25 mouse cellular contexts compared by ENCODE assay signal in genomic region chr5:23444411-23444810, GRCm38 (mm10). TPM values are rescaled to one million over a fixed set of nuclear protein-coding genes. Genes with fewer than 3 reads are reported as not detected.
DNase-seq lines count a peak whose midpoint lies in the region; ATAC-seq and TF ChIP-seq lines count a peak whose summit lies in the region.
"Had no signal": no experiment of that assay in that cellular context is flagged by ENCODE, and none has a peak within 500 bp of the region (broad histone marks: within the 10 kb centered on the region; RNA-seq: fewer than 3 reads in every experiment).

No protein-coding gene starts in this region.

- TF ChIP-seq EP300 in heart, adult 2 months (IDR thresholded peaks at IDR 0.05; ENCODE audit: insufficient read depth, low read depth, low read length) = no peak
- 0 out of 2 replicates have a peak, but pooled peaks have one; percentile 9 for TF ChIP-seq EP300 in liver, embryonic 14.5 days (IDR thresholded peaks at IDR 0.05; ENCODE audit: low read depth)

- WGBS in heart, embryonic 16.5 days = 31% methylated on average over 4 of the region's 4 CpGs
- WGBS in heart, adult 2 months = 18% methylated on average over 4 of the region's 4 CpGs
- 26% methylated on average over 4 of the region's 4 CpGs for WGBS in liver, embryonic 14.5 days (ENCODE audit: insufficient replicate concordance)

- H3K4me2 ChIP-seq in heart, embryonic 16.5 days (ENCODE audit: low read depth, low read length) = peak overlapping the region; percentile 2; the same call in 1 of the 2 replicates
- peak overlapping the region; percentile 29 for H3K4me2 ChIP-seq in liver, embryonic 14.5 days (ENCODE audit: low read depth)
- H3K4me2 ChIP-seq: hindbrain, embryonic 14.5 days; limb, embryonic 12.5 days; lung, embryonic 14.5 days; midbrain, embryonic 15.5 days; neural tube, embryonic 13.5 days had no signal

- ATAC-seq in heart, embryonic 16.5 days (replicated peaks; ENCODE audit: extremely low read depth, insufficient read depth, low FRiP score) = no peak
- peak; percentile 48; the same call in 1 of the 2 replicates for ATAC-seq in liver, embryonic 14.5 days (ENCODE audit: insufficient read depth)
- ATAC-seq: midbrain, embryonic 15.5 days had no signal

- intact Hi-C loops in heart, adult 2 months (cut with DNase I) = no loop called here

- no peak for TF ChIP-seq POLR2A in heart, adult 2 months (IDR thresholded peaks at IDR 0.05; ENCODE audit: insufficient read depth, low read depth, low read length)

- H3K36me3 ChIP-seq in heart, embryonic 16.5 days (ENCODE audit: control insufficient read depth, insufficient read depth) = no peaks in the 10 kb centered on the region
- H3K36me3 ChIP-seq in heart, adult 2 months (ENCODE audit: control insufficient read depth, insufficient read depth, low read length) = peaks cover 51% of the 10 kb centered on the region
- H3K36me3 ChIP-seq in liver, embryonic 14.5 days (replicated peaks; ENCODE audit: control insufficient read depth, insufficient read depth, low read depth) = peaks cover 3% of the 10 kb centered on the region; the same call in 1 of the 2 replicates
- H3K36me3 ChIP-seq: heart, embryonic 10.5 days; limb, embryonic 12.5 days; midbrain, embryonic 15.5 days; neural tube, embryonic 13.5 days had no signal

- H3K9me3 ChIP-seq in heart, embryonic 16.5 days (replicated peaks; ENCODE audit: control insufficient read depth, low read length) = no peaks in the 10 kb centered on the region
- H3K9me3 ChIP-seq in liver, embryonic 14.5 days (ENCODE audit: control insufficient read depth, low read length) = no peaks in the 10 kb centered on the region
- H3K9me3 ChIP-seq: heart, embryonic 10.5 days; limb, embryonic 12.5 days; megakaryocyte, embryonic 14.5 days; midbrain, embryonic 15.5 days; neural tube, embryonic 13.5 days had no signal

- peaks cover 24% of the 10 kb centered on the region for H3K4me1 ChIP-seq in heart, embryonic 16.5 days (ENCODE audit: control insufficient read depth, insufficient read depth, low read length)
- peaks cover 12% of the 10 kb centered on the region for H3K4me1 ChIP-seq in heart, adult 2 months (ENCODE audit: control insufficient read depth, insufficient read depth, low read length)
- peaks cover 17% of the 10 kb centered on the region for H3K4me1 ChIP-seq in brown adipose tissue, adult 24 weeks (ENCODE audit: control insufficient read depth, insufficient read depth, insufficient read length, low read length)
- H3K4me1 ChIP-seq in liver, embryonic 14.5 days (replicated peaks; ENCODE audit: control insufficient read depth in 2 of 2, insufficient read depth in 2 of 2, low read length in 1 of 2) = peaks cover 12 to 13% of the 10 kb centered on the region in 2 experiments

- no peak overlapping the region for H3K4me3 ChIP-seq in heart, embryonic 16.5 days (ENCODE audit: low read length)
- H3K4me3 ChIP-seq in heart, adult 2 months = no peak overlapping the region
- H3K4me3 ChIP-seq in brown adipose tissue, adult 24 weeks (ENCODE audit: insufficient read depth, low read depth, low read length) = no peak overlapping the region
- H3K4me3 ChIP-seq in liver, embryonic 14.5 days (ENCODE audit: insufficient read depth in 1 of 2, low read depth in 2 of 2, low read length in 2 of 2) = no peak overlapping the region
- H3K4me3 ChIP-seq: heart, embryonic 10.5 days; limb, embryonic 12.5 days; midbrain, embryonic 15.5 days; myocyte; neural tube, embryonic 13.5 days had no signal

- DNase-seq in heart, adult 2 months = no peak
- no peak for DNase-seq in liver, embryonic 14.5 days (ENCODE audit: low read depth in 3 of 3, low spot score in 3 of 3)
- no peak for DNase-seq in adrenal gland, postnatal 4 days (ENCODE audit: low spot score in 2 of 2)
- DNase-seq in thymus, postnatal 0 days (ENCODE audit: low spot score) = no peak
- no peak for DNase-seq in cerebellum, adult 11 months
- DNase-seq: adrenal gland, postnatal 10 days; B cell, adult 2 months; cerebellum, adult 11-12 months; cerebellum, postnatal 10 days; heart, postnatal 36 days; kidney, adult 2 months; kidney, postnatal 14 days; lung, embryonic 14.5 days; retina, postnatal 1 day; right cerebral cortex, postnatal 25 days; spleen, adult 18-20 months had no signal

- no peak overlapping the region for H3K9ac ChIP-seq in heart, embryonic 16.5 days (ENCODE audit: low read length)
- no peak overlapping the region for H3K9ac ChIP-seq in heart, adult 2 months (ENCODE audit: low read depth, low read length)
- H3K9ac ChIP-seq in liver, embryonic 14.5 days (replicated peaks) = no peak overlapping the region
- H3K9ac ChIP-seq: hindbrain, embryonic 14.5 days; limb, embryonic 12.5 days; lung, embryonic 14.5 days; midbrain, embryonic 15.5 days; neural tube, embryonic 13.5 days had no signal

- H3K79me2 ChIP-seq in heart, adult 2 months (replicated peaks; ENCODE audit: control insufficient read depth, insufficient read depth, low read length) = peaks cover 6% of the 10 kb centered on the region; the same call in 1 of the 2 replicates

- no peak for TF ChIP-seq CTCF in heart, adult 2 months (IDR thresholded peaks at IDR 0.05)
- TF ChIP-seq CTCF in liver, embryonic 14.5 days (IDR thresholded peaks at IDR 0.05; ENCODE audit: low read depth) = no peak

- H3K27ac ChIP-seq in heart, embryonic 16.5 days (ENCODE audit: low read length) = 0 out of 2 replicates have a peak overlapping the region, but pooled peaks have one; percentile 39
- H3K27ac ChIP-seq in heart, adult 2 months = no peak overlapping the region
- H3K27ac ChIP-seq in brown adipose tissue, adult 24 weeks (replicated peaks; ENCODE audit: low read depth, low read length) = 0 out of 2 replicates have a peak overlapping the region, but pooled peaks have one; percentile 8
- H3K27ac ChIP-seq in liver, embryonic 14.5 days = no peak overlapping the region; the same call in 1 of the 2 replicates
- H3K27ac ChIP-seq: heart, embryonic 10.5 days; hindbrain, embryonic 14.5 days; limb, embryonic 12.5 days; midbrain, embryonic 15.5 days; neural tube, embryonic 13.5 days had no signal

- H3K27me3 ChIP-seq in heart, embryonic 16.5 days (ENCODE audit: control insufficient read depth, insufficient read depth, low read length) = no peaks in the 10 kb centered on the region
- no peaks in the 10 kb centered on the region for H3K27me3 ChIP-seq in heart, adult 2 months (ENCODE audit: control insufficient read depth, insufficient read depth, low read length)
- H3K27me3 ChIP-seq in liver, embryonic 14.5 days (ENCODE audit: control insufficient read depth, insufficient read depth, low read length) = no peaks in the 10 kb centered on the region
- H3K27me3 ChIP-seq: limb, embryonic 12.5 days; megakaryocyte, embryonic 14.5 days; midbrain, embryonic 15.5 days; neural tube, embryonic 13.5 days had no signal

RNA-seq across cellular contexts. Expression of gene Kmt2e, which starts 10.2 kb away (rescaled TPM):
- polyA plus RNA-seq in heart, embryonic 16.5 days (2015; fragmentation: Nextera tagmentation; extraction: Ambion mirVana) = 67.9 and 76.9 TPM in 2 replicates
- total RNA-seq in heart, adult 2 months (2021) = 10 to 100 TPM; 38.1 to 48.5 TPM
- polyA plus RNA-seq in heart, adult 2 months (2012; rRNA removed) = 14.4 and 18.1 TPM in 2 replicates
- polyA plus RNA-seq in brown adipose tissue, adult 24 weeks (2012; ENCODE audit: insufficient read depth, insufficient read length, missing spikeins) = 35.5 and 36.9 TPM in 2 replicates
- 5.7 and 8.0 TPM in 2 replicates for polyA plus RNA-seq in liver, embryonic 14.5 days (2012; rRNA removed)
- polyA plus RNA-seq in liver, embryonic 14.5 days (2014; fragmentation: Nextera tagmentation; extraction: Ambion mirVana) = 24.7 and 25.0 TPM in 2 replicates
- 10 to 100 TPM; 90.0 to 93.1 TPM for total RNA-seq in adrenal gland, postnatal 4 days (2021)
- 84.6 and 111 TPM in 2 replicates for polyA plus RNA-seq in thymus, postnatal 0 days (2015; fragmentation: Nextera tagmentation; extraction: Ambion mirVana)

Comparison
In these comparisons a context has a peak if more than half of its experiments do, and no peak if none do; other contexts are left out.
1. H3K27ac ChIP-seq: peak in heart, embryonic 16.5 days (single experiment) and brown adipose tissue, adult 24 weeks (single experiment); none in heart, adult 2 months (single experiment) and liver, embryonic 14.5 days (single experiment).